Mouse (Mus musculus) forebrain, postnatal 0 days (tissue): ENCODE measurements around the gene Zdhhc7. TPM values are rescaled to one million over a fixed set of nuclear protein-coding genes. Genes with fewer than 3 reads are reported as not detected.

Source experiments
- ATAC-seq: fragments of 200-750 bp; cut with Nextera tagmentation; 2 replicates; pipeline ENCODE4 v1.8.0; 2017; ENCODE audit warnings: mild to moderate bottlenecking, moderate library complexity
- DNase-seq: peaks from one replicate; pipeline ENCODE4 v3.0.0-alpha.2; 2015
- H3K27ac ChIP-seq: fragments of 300-500 bp; sonication (generic); 2 replicates; pipeline ENCODE4 v1.5.1; 2014; ENCODE audit warnings: low read depth, mild to moderate bottlenecking, antibody characterized with exemption, low read length, moderate library complexity, mixed read lengths
- H3K27me3 ChIP-seq: fragments of 300-500 bp; sonication (generic); 2 replicates; pipeline ENCODE4 v1.6.1; 2014; ENCODE audit warnings: mild to moderate bottlenecking, low read length, mixed read lengths; ENCODE audit not compliant: insufficient read depth
- H3K36me3 ChIP-seq: fragments of 300-500 bp; sonication (generic); 2 replicates; pipeline ENCODE4 v1.6.1; 2014; ENCODE audit warnings: mild to moderate bottlenecking, moderate library complexity; ENCODE audit not compliant: insufficient read depth
- H3K4me1 ChIP-seq: fragments of 300-500 bp; sonication (generic); 2 replicates; pipeline ENCODE4 v1.6.1; 2014; ENCODE audit warnings: antibody characterized with exemption; ENCODE audit not compliant: insufficient read depth
- H3K4me2 ChIP-seq: fragments of 300-500 bp; sonication (generic); 2 replicates; pipeline ENCODE4 v1.6.1; 2014; ENCODE audit warnings: low read depth, mild to moderate bottlenecking, moderate library complexity
- H3K4me3 ChIP-seq: fragments of 300-500 bp; sonication (generic); 2 replicates; pipeline ENCODE4 v1.5.1; 2014; ENCODE audit warnings: low read depth, low read length, mixed read lengths
- H3K9ac ChIP-seq: fragments of 300-500 bp; sonication (generic); 2 replicates; pipeline ENCODE4 v1.6.1; 2014; ENCODE audit warnings: mild to moderate bottlenecking
- H3K9me3 ChIP-seq: fragments of 300-500 bp; sonication (generic); 2 replicates; pipeline ENCODE4 v1.6.1; 2016; ENCODE audit warnings: low read length
- CTCF ChIP-seq: sonication (generic); IDR thresholded peaks from 2 replicates; pipeline ENCODE4 v1.5.1; 2016; ENCODE audit warnings: antibody characterized with exemption, control low read depth, low read depth
- WGBS: fragments of 180-500 bp; shearing (Covaris S2); extraction: QIAGEN DNeasy Blood & Tissue Kit; methylation state at CpG from one replicate; pipeline ENCODE4 v1.1.7; 2014; 5-methylcytosine and 5-hydroxymethylcytosine counted together
- polyA plus RNA-seq: library from polyadenylated mRNA; unstranded; fragments of >200 nt; fragmentation: Nextera tagmentation; extraction: Ambion mirVana; gene quantifications from 2 replicates; pipeline ENCODE4 v1.2.1, GENCODE M21; 2015
- total RNA-seq: library from RNA; depleted of rRNA; stranded (reverse); fragments of >200 nt; gene quantifications from 2 replicates; pipeline ENCODE4 v1.2.3, GENCODE M21; 2014

Gene Zdhhc7
- total and polyA plus RNA-seq, 2 experiments from 2014 or later, result 25.3 to 37.6 TPM

GRCm38 (mm10) chr8:120057078-120057477 is 44.2 kb downstream of the Zdhhc7 start:
- 75% methylated on average over 2 of the region's 2 CpGs for WGBS
- no peak for TF ChIP-seq CTCF
- no peak for ATAC-seq

GRCm38 (mm10) chr8:120054833-120055232 is 46.4 kb downstream of the Zdhhc7 start:
- Histone ChIP-seq H3K9me3 (no peaks in the 10 kb centered on the region), H3K27ac (no peak overlapping the region), H3K4me2 (no peak overlapping the region), H3K36me3 (no peaks in the 10 kb centered on the region), H3K9ac (no peak overlapping the region), H3K4me3 (no peak overlapping the region), H3K4me1 (no peaks in the 10 kb centered on the region), H3K27me3 (no peaks in the 10 kb centered on the region)
- ATAC-seq (no peak), DNase-seq (no peak)
- WGBS, result 87% methylated on average over 3 of the region's 3 CpGs
- no peak for TF ChIP-seq CTCF

More at GRCm38 (mm10) chr8:120057078-120057477, 44.2 kb downstream of the Zdhhc7 start:
- H3K27ac ChIP-seq, result no peak overlapping the region
- H3K27me3 ChIP-seq, result no peaks in the 10 kb centered on the region
- H3K4me3 ChIP-seq, result no peak overlapping the region
- DNase-seq, result no peak
- no peak overlapping the region for H3K4me2 ChIP-seq
- no peaks in the 10 kb centered on the region for H3K36me3 ChIP-seq
- H3K4me1 ChIP-seq, result no peaks in the 10 kb centered on the region
- H3K9me3 ChIP-seq, result no peaks in the 10 kb centered on the region
- no peak overlapping the region for H3K9ac ChIP-seq

GRCm38 (mm10) chr8:120052318-120052717 is 49.0 kb downstream of the Zdhhc7 start:
- Histone ChIP-seq H3K9ac (no peak overlapping the region), H3K4me1 (no peaks in the 10 kb centered on the region), H3K4me2 (no peak overlapping the region), H3K27ac (no peak overlapping the region), H3K9me3 (no peaks in the 10 kb centered on the region), H3K4me3 (no peak overlapping the region), H3K36me3 (no peaks in the 10 kb centered on the region), H3K27me3 (no peaks in the 10 kb centered on the region)
- no peak for TF ChIP-seq CTCF
- DNase-seq (no peak), ATAC-seq (no peak)
- 85% methylated on average over 8 of the region's 8 CpGs for WGBS

DNA sequence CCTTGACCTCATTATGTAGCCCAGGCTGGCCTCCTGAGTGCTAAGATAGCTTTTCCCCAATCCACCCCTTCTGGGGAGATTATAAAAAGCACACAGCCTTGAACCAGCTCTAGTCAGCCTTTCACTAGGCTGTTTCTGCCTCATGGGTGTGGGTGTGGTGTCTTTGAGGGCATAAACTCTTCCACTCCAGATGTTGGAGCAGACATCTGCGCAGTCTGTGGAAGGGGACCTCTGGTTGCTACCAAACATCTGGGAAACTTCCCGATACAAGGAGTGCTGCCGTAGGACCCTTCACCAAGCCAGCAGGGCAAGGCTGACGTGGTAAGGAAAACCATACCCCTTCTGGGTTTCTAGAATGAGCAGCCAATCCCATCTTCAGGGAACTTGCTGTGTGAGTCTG is 49.4 kb downstream of the Zdhhc7 start:
- TF ChIP-seq CTCF, result no peak
- Histone ChIP-seq H3K27me3 (no peaks in the 10 kb centered on the region), H3K9me3 (no peaks in the 10 kb centered on the region), H3K9ac (no peak overlapping the region), H3K27ac (no peak overlapping the region), H3K36me3 (no peaks in the 10 kb centered on the region), H3K4me1 (no peaks in the 10 kb centered on the region), H3K4me2 (no peak overlapping the region), H3K4me3 (no peak overlapping the region)
- 90% methylated on average over 4 of the region's 4 CpGs for WGBS
- ATAC-seq (no peak), DNase-seq (no peak)

GRCm38 (mm10) chr8:120051006-120051405 is 50.3 kb downstream of the Zdhhc7 start:
- no peak for TF ChIP-seq CTCF
- ATAC-seq (no peak), DNase-seq (no peak)
- Histone ChIP-seq H3K4me1 (no peaks in the 10 kb centered on the region), H3K9me3 (no peaks in the 10 kb centered on the region), H3K4me3 (no peak overlapping the region), H3K9ac (no peak overlapping the region), H3K27ac (no peak overlapping the region), H3K36me3 (no peaks in the 10 kb centered on the region), H3K4me2 (no peak overlapping the region), H3K27me3 (no peaks in the 10 kb centered on the region)
- 70% methylated on average over 4 of the region's 4 CpGs for WGBS

DNA sequence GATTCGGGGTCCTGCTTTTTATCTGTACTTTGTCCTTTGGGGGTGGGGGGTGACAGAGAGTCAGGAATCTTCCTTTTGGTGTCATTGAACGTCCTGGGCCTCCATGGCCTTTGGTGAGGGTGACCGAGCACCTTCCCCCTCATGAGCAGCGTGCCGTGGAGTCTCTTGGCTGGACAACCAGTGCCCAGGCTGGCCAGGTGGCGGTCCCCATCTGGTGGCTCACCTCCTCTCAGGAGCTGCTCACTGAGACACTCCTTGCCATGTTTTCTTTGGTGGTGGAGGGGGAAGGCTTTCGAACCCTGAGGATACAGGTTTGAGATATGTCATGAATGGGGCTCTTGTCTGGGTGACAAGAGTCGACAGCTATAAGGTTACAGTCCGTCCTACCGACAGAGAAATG is 50.9 kb downstream of the Zdhhc7 start:
- Histone ChIP-seq H3K27ac (no peak overlapping the region), H3K36me3 (no peaks in the 10 kb centered on the region), H3K27me3 (no peaks in the 10 kb centered on the region), H3K4me1 (no peaks in the 10 kb centered on the region), H3K9ac (no peak overlapping the region), H3K4me3 (no peak overlapping the region), H3K4me2 (no peak overlapping the region), H3K9me3 (no peaks in the 10 kb centered on the region)
- TF ChIP-seq CTCF, result no peak
- DNase-seq (no peak), ATAC-seq (no peak)
- WGBS, result 89% methylated on average over 10 of the region's 10 CpGs

DNA sequence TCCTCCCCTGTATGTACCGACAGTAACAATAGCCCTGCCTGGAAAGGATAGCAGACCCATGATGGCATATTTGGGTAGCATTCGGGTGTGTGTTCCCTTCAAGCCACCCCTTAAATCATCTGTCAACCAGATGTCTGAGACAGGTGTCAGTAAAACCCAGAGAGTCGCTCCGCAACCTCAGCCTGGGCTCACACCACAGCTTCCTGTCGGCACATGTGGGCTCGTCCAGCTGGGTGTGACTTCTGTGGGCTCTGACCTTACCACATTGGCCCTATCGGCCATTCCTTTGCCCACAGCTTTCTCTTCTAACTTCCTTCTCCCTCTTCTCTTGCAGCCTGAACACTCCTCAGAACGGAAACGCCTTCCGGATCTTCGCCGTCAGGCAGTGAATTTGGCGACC is 51.3 kb downstream of the Zdhhc7 start:
- Histone ChIP-seq H3K9ac (no peak overlapping the region), H3K27me3 (no peaks in the 10 kb centered on the region), H3K36me3 (no peaks in the 10 kb centered on the region), H3K4me1 (no peaks in the 10 kb centered on the region), H3K27ac (no peak overlapping the region), H3K4me3 (no peak overlapping the region), H3K4me2 (no peak overlapping the region), H3K9me3 (no peaks in the 10 kb centered on the region)
- no peak for TF ChIP-seq CTCF
- DNase-seq (no peak), ATAC-seq (no peak)
- 91% methylated on average over 13 of the region's 13 CpGs for WGBS
